Mouse (Mus musculus): Measurements from ENCODE around the gene Naif1.

DNA sequence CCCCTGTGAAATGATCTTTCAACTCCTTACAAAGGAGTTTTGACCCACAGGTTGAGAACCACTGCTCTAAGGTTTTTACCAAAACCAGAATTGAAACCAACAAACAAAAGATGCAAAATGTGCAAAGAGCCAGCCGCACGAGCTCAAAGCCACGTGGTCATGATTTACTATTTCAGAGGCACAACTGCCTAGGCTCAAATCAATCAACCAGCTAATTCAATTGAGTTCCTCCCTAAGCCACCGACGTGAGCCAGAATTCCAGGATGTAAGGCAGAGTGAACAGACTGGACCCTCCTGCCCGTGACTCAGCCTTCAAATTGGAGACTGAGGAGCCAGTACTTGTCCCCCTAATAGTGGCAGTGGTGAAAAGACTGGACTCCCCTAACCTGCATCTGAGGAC is 11.1 kb upstream of the Naif1 start:
- TF ChIP-seq CTCF (IDR thresholded peaks at IDR 0.05) (no peak), EP300 (IDR thresholded peaks at IDR 0.05) (no peak)
